Mouse (Mus musculus): ENCODE data around the gene Mtmr3. TPM values are rescaled to one million over a fixed set of nuclear protein-coding genes. Genes with fewer than 3 reads are reported as not detected.

Mtmr3 gene
- polyA plus RNA-seq, 1 experiment from 2014 or later, result 39.9 TPM

DNA sequence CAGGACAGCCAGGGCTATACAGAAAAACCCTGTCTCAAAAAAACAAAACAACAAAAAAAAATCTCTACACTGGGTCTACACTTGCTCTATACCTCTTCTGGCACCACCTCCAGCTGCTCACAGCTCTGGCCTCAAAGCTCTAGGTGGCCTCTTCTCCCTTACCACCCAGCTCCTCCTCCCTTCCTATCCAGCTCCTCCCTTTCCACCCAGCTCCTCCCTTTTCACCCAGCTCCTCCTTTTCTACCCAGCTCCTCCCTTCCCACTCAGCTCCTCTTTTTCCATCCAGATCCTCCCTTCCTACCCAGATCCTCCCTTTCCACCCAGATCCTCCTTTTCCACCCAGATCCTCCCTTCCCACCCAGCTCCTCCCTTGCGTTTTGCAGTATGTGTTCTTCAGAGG lies 127.2 kb downstream of the Mtmr3 start:
- H3K4me1 ChIP-seq (replicated peaks; ENCODE audit: control insufficient read depth, insufficient read depth, low read length), result peaks cover 11% of the 10 kb centered on the region; the same call in 1 of the 2 replicates
- no peaks in the 10 kb centered on the region for H3K27me3 ChIP-seq (ENCODE audit: control insufficient read depth, insufficient read depth, low read length)
- no peak overlapping the region for H3K4me2 ChIP-seq (replicated peaks)
- H3K27ac ChIP-seq, result no peak overlapping the region
- no peak overlapping the region for H3K4me3 ChIP-seq (replicated peaks; ENCODE audit: low read length)
- no peaks in the 10 kb centered on the region for H3K36me3 ChIP-seq (replicated peaks; ENCODE audit: control insufficient read depth, insufficient read depth)
- no peak for DNase-seq (ENCODE audit: low spot score)
- WGBS, result 95% methylated on average over 1 of the region's 1 CpGs
- H3K9me3 ChIP-seq (ENCODE audit: control insufficient read depth, low read length), result no peaks in the 10 kb centered on the region
- ATAC-seq (ENCODE audit: low FRiP score), result no peak
- no peak overlapping the region for H3K9ac ChIP-seq

DNA sequence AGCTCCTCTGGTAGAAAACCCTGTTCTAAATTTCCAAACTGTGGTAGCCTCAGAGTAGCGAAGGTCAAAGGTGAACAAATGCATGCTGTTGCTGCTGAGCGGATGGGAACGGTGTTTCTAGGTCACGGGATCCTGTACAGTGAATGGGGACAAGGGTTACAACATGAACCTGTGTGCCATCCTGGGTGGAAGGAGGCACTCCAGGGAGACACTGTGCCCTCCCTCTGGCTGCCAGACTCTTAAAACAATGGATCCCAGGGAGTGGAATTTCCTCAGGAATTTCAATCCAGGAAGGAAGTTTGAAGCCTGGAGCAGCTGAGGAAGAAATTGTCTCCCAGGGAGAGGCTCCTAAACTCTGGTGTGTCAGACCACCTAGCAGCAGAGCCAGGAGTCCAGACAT lies 128.5 kb downstream of the Mtmr3 start:
- Histone ChIP-seq H3K27me3 (ENCODE audit: control insufficient read depth, insufficient read depth, low read length) (no peaks in the 10 kb centered on the region), H3K4me2 (replicated peaks) (no peak overlapping the region), H3K4me3 (replicated peaks; ENCODE audit: low read length) (no peak overlapping the region), H3K4me1 (replicated peaks; ENCODE audit: control insufficient read depth, insufficient read depth, low read length) (peaks cover under 1% of the 10 kb centered on the region; the same call in 1 of the 2 replicates), H3K9me3 (ENCODE audit: control insufficient read depth, low read length) (no peaks in the 10 kb centered on the region), H3K27ac (no peak overlapping the region), H3K36me3 (replicated peaks; ENCODE audit: control insufficient read depth, insufficient read depth) (no peaks in the 10 kb centered on the region), H3K9ac (no peak overlapping the region)
- ATAC-seq (ENCODE audit: low FRiP score) (no peak), DNase-seq (ENCODE audit: low spot score) (no peak)
- 70% methylated on average over 4 of the region's 4 CpGs for WGBS

DNA sequence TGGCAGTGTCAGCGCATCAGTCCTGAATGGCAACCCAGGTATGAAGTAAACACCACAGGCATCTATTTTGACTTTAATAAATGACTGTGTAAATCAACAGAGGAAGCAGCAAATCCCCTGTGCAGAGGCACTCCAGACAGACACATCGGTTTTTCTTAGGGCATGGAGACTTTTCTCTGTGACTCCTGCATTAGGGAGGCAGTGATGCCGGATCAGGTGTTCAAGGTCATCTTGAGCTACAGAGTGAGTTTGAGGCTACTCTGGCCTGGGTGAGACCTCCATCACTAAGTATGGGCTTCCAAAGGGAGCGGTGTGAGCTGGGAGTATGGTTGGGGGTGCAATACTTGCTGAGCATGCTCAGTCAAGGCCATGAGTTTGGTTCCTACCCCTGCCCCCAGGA lies 130.0 kb downstream of the Mtmr3 start:
- WGBS, result 95% methylated on average over 4 of the region's 4 CpGs
- Histone ChIP-seq H3K4me2 (replicated peaks) (no peak overlapping the region), H3K36me3 (replicated peaks; ENCODE audit: control insufficient read depth, insufficient read depth) (no peaks in the 10 kb centered on the region), H3K4me3 (replicated peaks; ENCODE audit: low read length) (no peak overlapping the region), H3K27ac (no peak overlapping the region), H3K27me3 (ENCODE audit: control insufficient read depth, insufficient read depth, low read length) (no peaks in the 10 kb centered on the region), H3K9me3 (ENCODE audit: control insufficient read depth, low read length) (no peaks in the 10 kb centered on the region), H3K4me1 (replicated peaks; ENCODE audit: control insufficient read depth, insufficient read depth, low read length) (no peaks in the 10 kb centered on the region), H3K9ac (no peak overlapping the region)
- DNase-seq (ENCODE audit: low spot score), result no peak
- no peak for ATAC-seq (ENCODE audit: low FRiP score)

DNA sequence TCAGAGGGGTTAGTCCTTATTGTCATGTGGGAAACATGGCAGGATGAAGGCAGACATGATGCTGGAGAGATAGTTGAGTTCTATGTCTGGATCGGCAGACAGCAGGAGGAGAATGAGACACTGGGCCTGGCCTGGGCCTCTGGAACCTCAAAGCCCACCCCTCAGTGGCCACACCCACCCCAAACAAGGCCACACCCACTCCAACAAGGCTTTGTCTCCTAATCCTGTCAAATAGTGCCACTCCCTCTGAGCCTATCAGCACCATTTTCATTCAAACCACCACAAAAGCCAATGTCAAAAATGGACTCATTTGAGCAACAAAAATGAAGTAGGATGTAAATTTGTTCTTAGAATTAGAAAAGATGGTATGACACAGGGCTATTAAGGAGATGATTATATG lies 130.5 kb downstream of the Mtmr3 start:
- Histone ChIP-seq H3K27me3 (ENCODE audit: control insufficient read depth, insufficient read depth, low read length) (no peaks in the 10 kb centered on the region), H3K36me3 (replicated peaks; ENCODE audit: control insufficient read depth, insufficient read depth) (no peaks in the 10 kb centered on the region), H3K27ac (no peak overlapping the region), H3K9ac (no peak overlapping the region), H3K4me3 (replicated peaks; ENCODE audit: low read length) (no peak overlapping the region), H3K9me3 (ENCODE audit: control insufficient read depth, low read length) (no peaks in the 10 kb centered on the region), H3K4me1 (replicated peaks; ENCODE audit: control insufficient read depth, insufficient read depth, low read length) (no peaks in the 10 kb centered on the region), H3K4me2 (replicated peaks) (no peak overlapping the region)
- DNase-seq (ENCODE audit: low spot score) (no peak), ATAC-seq (ENCODE audit: low FRiP score) (no peak)
- 75% methylated on average over 1 of the region's 1 CpGs for WGBS

DNA sequence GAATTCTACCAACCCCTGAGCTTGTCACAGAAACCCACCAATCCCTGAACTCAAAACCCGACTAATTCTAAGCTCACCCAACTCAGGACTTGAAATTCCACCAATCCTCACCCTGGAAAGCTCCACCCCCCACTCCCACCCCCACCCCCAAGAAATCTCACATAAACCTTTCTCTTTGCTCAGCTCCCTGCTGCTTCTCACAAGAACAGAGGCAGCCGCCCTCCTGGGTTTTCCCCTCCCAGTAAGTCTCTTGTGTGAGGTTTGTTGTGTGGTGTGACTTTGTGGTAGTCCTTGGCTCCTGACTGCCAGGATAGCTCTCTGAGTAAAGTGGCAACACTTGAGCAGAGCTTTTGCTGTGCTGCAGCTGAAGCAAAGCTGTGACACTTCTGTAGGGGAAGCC lies 131.8 kb downstream of the Mtmr3 start:
- no peaks in the 10 kb centered on the region for H3K36me3 ChIP-seq (replicated peaks; ENCODE audit: control insufficient read depth, insufficient read depth)
- no peak overlapping the region for H3K9ac ChIP-seq
- H3K27me3 ChIP-seq (ENCODE audit: control insufficient read depth, insufficient read depth, low read length), result no peaks in the 10 kb centered on the region
- ATAC-seq (ENCODE audit: low FRiP score) (no peak), DNase-seq (ENCODE audit: low spot score) (no peak)
- no peaks in the 10 kb centered on the region for H3K4me1 ChIP-seq (replicated peaks; ENCODE audit: control insufficient read depth, insufficient read depth, low read length)
- H3K4me3 ChIP-seq (replicated peaks; ENCODE audit: low read length), result no peak overlapping the region
- no peaks in the 10 kb centered on the region for H3K9me3 ChIP-seq (ENCODE audit: control insufficient read depth, low read length)
- no peak overlapping the region for H3K27ac ChIP-seq
- WGBS, result 39% methylated on average over 2 of the region's 2 CpGs
- no peak overlapping the region for H3K4me2 ChIP-seq (replicated peaks)

DNA sequence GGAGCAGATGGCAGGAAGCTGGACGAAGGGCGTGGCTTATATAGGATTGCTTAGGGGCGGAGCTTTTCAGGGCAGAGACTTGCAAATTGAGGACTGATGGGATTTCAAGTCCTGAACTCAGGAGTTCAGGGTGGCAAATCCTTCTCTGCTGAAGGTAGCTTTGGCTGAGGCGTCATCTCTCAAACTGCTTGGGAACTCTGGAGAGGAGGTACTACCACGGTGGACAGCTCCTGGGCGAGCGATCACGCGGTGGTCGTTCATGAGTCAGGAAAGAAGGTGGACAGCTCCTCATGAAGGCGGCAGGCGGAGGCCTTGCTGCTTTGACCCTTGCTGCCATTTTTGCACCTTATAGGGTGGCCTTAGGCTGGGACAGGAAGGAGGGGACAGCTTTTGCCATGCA lies 133.5 kb downstream of the Mtmr3 start:
- H3K27me3 ChIP-seq (ENCODE audit: control insufficient read depth, insufficient read depth, low read length), result no peaks in the 10 kb centered on the region
- no peaks in the 10 kb centered on the region for H3K4me1 ChIP-seq (replicated peaks; ENCODE audit: control insufficient read depth, insufficient read depth, low read length)
- DNase-seq (ENCODE audit: low spot score) (no peak), ATAC-seq (ENCODE audit: low FRiP score) (no peak)
- 40% methylated on average over 12 of the region's 12 CpGs for WGBS
- H3K36me3 ChIP-seq (replicated peaks; ENCODE audit: control insufficient read depth, insufficient read depth), result no peaks in the 10 kb centered on the region
- H3K9ac ChIP-seq, result no peak overlapping the region
- H3K4me2 ChIP-seq (replicated peaks), result no peak overlapping the region
- no peaks in the 10 kb centered on the region for H3K9me3 ChIP-seq (ENCODE audit: control insufficient read depth, low read length)
- no peak overlapping the region for H3K27ac ChIP-seq
- no peak overlapping the region for H3K4me3 ChIP-seq (replicated peaks; ENCODE audit: low read length)

DNA sequence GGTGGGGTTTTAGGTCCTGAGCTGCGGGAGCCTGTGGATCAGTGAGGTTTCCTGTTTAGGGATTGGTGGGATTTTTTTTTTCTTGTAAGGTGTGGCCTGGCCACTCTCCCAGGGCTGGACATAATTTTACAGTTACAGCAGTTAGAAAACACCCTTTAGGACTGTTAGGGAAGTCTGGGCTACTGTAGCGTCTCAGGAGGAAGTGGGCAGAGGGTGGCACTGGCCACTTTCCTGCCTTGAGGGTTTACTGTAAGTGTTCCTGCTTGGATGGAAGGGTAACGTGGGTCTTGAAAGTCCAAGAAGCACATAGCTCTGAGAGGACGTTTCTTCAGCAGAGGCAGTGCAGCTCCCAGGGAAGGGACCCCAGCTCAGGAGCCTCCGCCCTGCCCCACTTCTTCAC lies 134.0 kb downstream of the Mtmr3 start:
- Histone ChIP-seq H3K27me3 (ENCODE audit: control insufficient read depth, insufficient read depth, low read length) (no peaks in the 10 kb centered on the region), H3K9ac (no peak overlapping the region), H3K9me3 (ENCODE audit: control insufficient read depth, low read length) (no peaks in the 10 kb centered on the region), H3K4me1 (replicated peaks; ENCODE audit: control insufficient read depth, insufficient read depth, low read length) (no peaks in the 10 kb centered on the region), H3K4me2 (replicated peaks) (no peak overlapping the region), H3K27ac (no peak overlapping the region), H3K36me3 (replicated peaks; ENCODE audit: control insufficient read depth, insufficient read depth) (no peaks in the 10 kb centered on the region), H3K4me3 (replicated peaks; ENCODE audit: low read length) (no peak overlapping the region)
- ATAC-seq (ENCODE audit: low FRiP score), result no peak
- no peak for DNase-seq (ENCODE audit: low spot score)
- 78% methylated on average over 5 of the region's 5 CpGs for WGBS

DNA sequence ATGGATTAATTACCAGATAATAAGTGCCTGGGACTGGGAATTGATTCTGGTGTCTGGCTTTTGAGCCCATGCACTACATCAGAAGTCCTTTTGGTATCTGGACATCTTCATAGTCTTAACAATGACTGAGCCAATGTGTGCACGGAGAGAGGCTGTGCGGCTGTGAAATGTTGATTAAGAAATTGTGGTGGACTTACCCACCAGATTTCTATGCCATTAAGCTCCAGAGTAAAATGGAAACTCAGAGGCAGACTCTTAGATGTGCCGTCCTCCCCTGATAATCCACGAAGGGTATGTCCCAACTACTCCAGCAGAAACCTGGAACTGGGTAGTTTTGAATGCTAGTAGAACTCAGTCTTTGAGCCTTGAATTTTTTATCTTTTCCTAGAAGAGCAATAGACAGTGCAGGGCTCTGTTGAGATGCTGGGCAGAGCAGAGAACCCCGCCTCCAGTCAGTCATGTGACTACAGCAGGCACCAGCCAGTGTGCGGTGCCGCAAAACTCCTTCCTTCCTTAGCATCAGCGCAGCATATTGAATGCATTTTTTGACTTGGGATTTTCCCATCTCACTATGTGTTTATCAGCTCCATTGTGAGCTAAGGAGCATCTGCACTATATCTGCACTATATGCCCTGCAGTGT lies 139.6 kb downstream of the Mtmr3 start:
- H3K4me3 ChIP-seq (replicated peaks; ENCODE audit: low read length), result no peak overlapping the region
- 69% methylated on average over 8 of the region's 8 CpGs for WGBS
- no peaks in the 10 kb centered on the region for H3K9me3 ChIP-seq (ENCODE audit: control insufficient read depth, low read length)
- H3K27ac ChIP-seq, result no peak overlapping the region
- H3K4me1 ChIP-seq (replicated peaks; ENCODE audit: control insufficient read depth, insufficient read depth, low read length), result no peaks in the 10 kb centered on the region
- H3K4me2 ChIP-seq (replicated peaks), result no peak overlapping the region
- H3K36me3 ChIP-seq (replicated peaks; ENCODE audit: control insufficient read depth, insufficient read depth), result no peaks in the 10 kb centered on the region
- DNase-seq (ENCODE audit: low spot score), result no peak
- no peak for ATAC-seq (ENCODE audit: low FRiP score)
- H3K9ac ChIP-seq, result no peak overlapping the region
- H3K27me3 ChIP-seq (ENCODE audit: control insufficient read depth, insufficient read depth, low read length), result no peaks in the 10 kb centered on the region

DNA sequence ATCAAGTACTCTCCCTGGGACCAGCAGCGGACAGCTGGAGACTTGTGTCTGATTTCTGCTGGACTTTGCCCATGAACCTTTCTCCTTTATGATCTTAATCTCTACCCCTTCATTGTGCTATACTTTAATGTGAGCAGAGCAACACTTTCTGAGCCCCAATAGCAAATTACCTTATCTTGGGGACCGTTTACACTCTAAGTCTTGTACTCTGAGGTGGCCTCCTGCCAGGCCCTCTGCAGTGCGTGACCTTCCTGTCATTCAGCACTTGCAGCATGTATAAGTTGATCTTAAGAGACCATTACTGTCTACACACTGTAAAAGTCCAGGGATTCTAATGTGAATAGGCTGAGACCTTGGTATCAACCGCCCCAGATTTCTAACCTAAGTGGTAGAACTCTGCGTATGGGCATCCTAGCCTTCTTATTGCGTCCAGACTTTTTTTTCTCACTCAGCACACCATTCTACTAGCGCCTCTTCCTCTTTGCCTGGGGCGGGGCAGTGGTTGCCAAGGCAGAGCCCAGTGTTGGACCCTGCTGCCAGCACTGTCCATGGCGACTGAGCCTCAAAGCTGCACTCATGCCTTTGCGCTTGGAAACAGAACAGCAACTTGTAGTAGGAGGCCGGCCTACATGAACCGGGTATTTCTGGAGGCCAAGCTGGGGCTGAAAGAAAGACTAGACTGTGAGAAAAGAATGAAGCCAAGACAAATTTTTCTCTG lies 142.0 kb downstream of the Mtmr3 start:
- ATAC-seq (ENCODE audit: low FRiP score) (no peak), DNase-seq (ENCODE audit: low spot score) (no peak)
- H3K4me2 ChIP-seq (replicated peaks), result no peak overlapping the region
- no peaks in the 10 kb centered on the region for H3K9me3 ChIP-seq (ENCODE audit: control insufficient read depth, low read length)
- H3K4me3 ChIP-seq (replicated peaks; ENCODE audit: low read length), result no peak overlapping the region
- H3K27ac ChIP-seq, result no peak overlapping the region
- WGBS, result 80% methylated on average over 12 of the region's 12 CpGs
- no peaks in the 10 kb centered on the region for H3K36me3 ChIP-seq (replicated peaks; ENCODE audit: control insufficient read depth, insufficient read depth)
- H3K4me1 ChIP-seq (replicated peaks; ENCODE audit: control insufficient read depth, insufficient read depth, low read length), result no peaks in the 10 kb centered on the region
- no peak overlapping the region for H3K9ac ChIP-seq
- H3K27me3 ChIP-seq (ENCODE audit: control insufficient read depth, insufficient read depth, low read length), result no peaks in the 10 kb centered on the region

Data from hindbrain, embryonic 14.5 days (tissue).